20 mouse cellular contexts compared by ENCODE assay signal in genomic region chr4:151544191-151544590, GRCm38 (mm10).
DNase-seq lines count a peak whose midpoint lies in the region; TF ChIP-seq lines count a peak whose summit lies in the region.
"Had no signal": no experiment of that assay in that cellular context is flagged by ENCODE, and none has a peak within 500 bp of the region (broad histone marks: within the 10 kb centered on the region; RNA-seq: fewer than 3 reads in every experiment).

No protein-coding gene starts in this region.

- no peak overlapping the region for H3K4me3 ChIP-seq in cerebellum, adult 2 months (replicated peaks; ENCODE audit: insufficient read depth, low read depth, low read length)
- H3K4me3 ChIP-seq: embryonic facial prominence, embryonic 15.5 days; forebrain, embryonic 15.5 days; limb, embryonic 13.5 days; lung, embryonic 15.5 days; myocyte; neural tube, embryonic 12.5 days had no signal

- WGBS in cerebellum, adult 2 months, result 74% methylated on average over 5 of the region's 5 CpGs

- TF ChIP-seq POLR2A in cerebellum, adult 2 months (IDR thresholded peaks at IDR 0.05; ENCODE audit: borderline replicate concordance, insufficient read depth, low read length), result no peak

- no peak overlapping the region for H3K27ac ChIP-seq in cerebellum, adult 2 months (ENCODE audit: insufficient read depth, low read length)
- H3K27ac ChIP-seq: embryonic facial prominence, embryonic 15.5 days; forebrain, embryonic 15.5 days; hindbrain, embryonic 14.5 days; limb, embryonic 13.5 days; lung, embryonic 15.5 days; neural tube, embryonic 12.5 days had no signal

- peak; percentile 44 to 60 for DNase-seq in cerebellum, adult 2 months
- no peak for DNase-seq in cerebellum, adult 11 months
- DNase-seq in layer of hippocampus, adult 9-11 months, result peak; percentile 48
- no peak for DNase-seq in layer of hippocampus, postnatal 14 days (ENCODE audit: low spot score in 2 of 2)
- peak; percentile 26 for DNase-seq in cerebellum, adult 8-10 months
- peak; percentile 54 to 62 for DNase-seq in cerebellum, postnatal 25 days
- DNase-seq in testis, postnatal 14 days (ENCODE audit: low spot score), result no peak
- DNase-seq: adrenal gland, postnatal 10 days; gastrocnemius, postnatal 25 days; heart, adult 11 months; heart, postnatal 36 days; kidney, adult 18-20 months; kidney, postnatal 36 days had no signal

- no peaks in the 10 kb centered on the region for H3K27me3 ChIP-seq in cerebellum, adult 2 months (ENCODE audit: control insufficient read depth, insufficient read depth, low read length)
- H3K27me3 ChIP-seq: embryonic facial prominence, embryonic 15.5 days; forebrain, embryonic 15.5 days; lung, embryonic 15.5 days; neural tube, embryonic 12.5 days had no signal

- peaks cover 10% of the 10 kb centered on the region for H3K4me1 ChIP-seq in cerebellum, adult 2 months (ENCODE audit: control insufficient read depth, insufficient read depth, low read length)
- H3K4me1 ChIP-seq: lung, embryonic 15.5 days had no signal

- no peak for TF ChIP-seq CTCF in cerebellum, adult 2 months (IDR thresholded peaks at IDR 0.05; ENCODE audit: borderline replicate concordance, insufficient read depth, low read depth, low read length)

Comparison
In these comparisons a context has a peak if more than half of its experiments do, and no peak if none do; other contexts are left out.
1. DNase-seq: peak in cerebellum, adult 2 months (2 of 2), layer of hippocampus, adult 9-11 months (single experiment), cerebellum, adult 8-10 months (single experiment) and cerebellum, postnatal 25 days (2 of 2); none in cerebellum, adult 11 months (single experiment), layer of hippocampus, postnatal 14 days (0 of 2) and testis, postnatal 14 days (single experiment).